Mouse (Mus musculus) bone marrow, adult 2 months (tissue): ENCODE results near the gene Lrrfip2. TPM values are rescaled to one million over a fixed set of nuclear protein-coding genes. Genes with fewer than 3 reads are reported as not detected.

Experiments
- H3K27ac ChIP-seq: fragments of 200-500 bp; 2 replicates; pipeline ENCODE4 v1.5.1; 2012; ENCODE audit warnings: low read depth, mild to moderate bottlenecking, control low read depth, inconsistent platforms, low read length; ENCODE audit not compliant: control insufficient read depth, poor library complexity, insufficient read depth
- H3K4me1 ChIP-seq: fragments of 200-500 bp; 2 replicates; pipeline ENCODE4 v1.6.1; 2011; ENCODE audit warnings: low read length; ENCODE audit not compliant: control insufficient read depth, insufficient read depth
- H3K4me3 ChIP-seq: fragments of 200-500 bp; replicated peaks from 2 replicates; pipeline ENCODE3; 2011; ENCODE audit warnings: mild to moderate bottlenecking, low read depth, low read length, control low read depth; ENCODE audit not compliant: control insufficient read depth
- CTCF ChIP-seq: fragments of 200-500 bp; IDR thresholded peaks from 2 replicates; pipeline ENCODE4 v1.5.1; 2011; ENCODE audit warnings: low read length, control low read depth; ENCODE audit not compliant: control insufficient read depth, insufficient read depth
- POLR2A ChIP-seq: fragments of 200-500 bp; IDR thresholded peaks from 2 replicates; pipeline ENCODE4 v1.6.1; 2011; ENCODE audit warnings: low read depth, mild to moderate bottlenecking, control low read depth, low read length, borderline replicate concordance; ENCODE audit not compliant: control insufficient read depth
- WGBS: fragments of 180-500 bp; shearing (Covaris S2); methylation state at CpG from one replicate; pipeline ENCODE4 v1.1.7; 2018; 5-methylcytosine and 5-hydroxymethylcytosine counted together
- polyA plus RNA-seq: library from polyadenylated mRNA; stranded (reverse); fragments of >200 nt; gene quantifications from 2 replicates; pipeline ENCODE4 v1.2.4, GENCODE M21; 2011; ENCODE audit warnings: low replicate concordance; ENCODE audit not compliant: missing spikeins, insufficient read depth, insufficient read length

The Lrrfip2 gene
- polyA plus RNA-seq, 1 experiment: 88.3 TPM

- no peak for TF ChIP-seq POLR2A
- TF ChIP-seq CTCF: no peak
- WGBS: 4% methylated on average over 17 of the region's 17 CpGs
- Histone ChIP-seq H3K4me1 (peaks cover 2% of the 10 kb centered on the region; the same call in 1 of the 2 replicates), H3K27ac (peak overlapping the region; percentile 77; the same call in 1 of the 2 replicates), H3K4me3 (peak overlapping the region; percentile 77)
These were observed 1.6 kb downstream of the Lrrfip2 start for GRCm38 (mm10) chr9:111118891-111119441.

GRCm38 (mm10) chr9:111122446-111122845 is 5.1 kb downstream of the Lrrfip2 start:
- Histone ChIP-seq H3K4me1 (peaks cover 1% of the 10 kb centered on the region; the same call in 1 of the 2 replicates), H3K27ac (no peak overlapping the region), H3K4me3 (no peak overlapping the region)
- 11% methylated on average over 5 of the region's 5 CpGs for WGBS
- no peak for TF ChIP-seq POLR2A

- WGBS: 52% methylated on average over 2 of the region's 2 CpGs
- Histone ChIP-seq H3K27ac (no peak overlapping the region), H3K4me3 (no peak overlapping the region), H3K4me1 (peaks cover 1% of the 10 kb centered on the region; the same call in 1 of the 2 replicates)
- TF ChIP-seq CTCF: no peak
- TF ChIP-seq POLR2A: no peak
These were observed 5.9 kb downstream of the Lrrfip2 start for GRCm38 (mm10) chr9:111123336-111123735.

GRCm38 (mm10) chr9:111124440-111124839 is 7.0 kb downstream of the Lrrfip2 start:
- Histone ChIP-seq H3K4me3 (no peak overlapping the region), H3K4me1 (peaks cover 1% of the 10 kb centered on the region; the same call in 1 of the 2 replicates), H3K27ac (no peak overlapping the region)
- TF ChIP-seq POLR2A: no peak
- no peak for TF ChIP-seq CTCF
- WGBS: 45% methylated on average over 4 of the region's 4 CpGs

GRCm38 (mm10) chr9:111126735-111127134 is 9.3 kb downstream of the Lrrfip2 start:
- no peak overlapping the region for H3K27ac ChIP-seq
- H3K4me3 ChIP-seq: no peak overlapping the region
- TF ChIP-seq POLR2A: no peak
- TF ChIP-seq CTCF: no peak
- peaks cover 1% of the 10 kb centered on the region; the same call in 1 of the 2 replicates for H3K4me1 ChIP-seq
- WGBS: 69% methylated on average over 4 of the region's 4 CpGs

GRCm38 (mm10) chr9:111127749-111128148 is 10.4 kb downstream of the Lrrfip2 start:
- Histone ChIP-seq H3K27ac (no peak overlapping the region), H3K4me1 (peaks cover 1% of the 10 kb centered on the region; the same call in 1 of the 2 replicates), H3K4me3 (no peak overlapping the region)
- no peak for TF ChIP-seq POLR2A
- no peak for TF ChIP-seq CTCF
- WGBS: 34% methylated on average over 4 of the region's 4 CpGs

- TF ChIP-seq POLR2A (no peak), CTCF (no peak)
- 14% methylated on average over 2 of the region's 2 CpGs for WGBS
- Histone ChIP-seq H3K4me3 (no peak overlapping the region), H3K4me1 (peaks cover 1% of the 10 kb centered on the region; the same call in 1 of the 2 replicates), H3K27ac (no peak overlapping the region)
These were observed 12.7 kb downstream of the Lrrfip2 start for GRCm38 (mm10) chr9:111130126-111130525.

GRCm38 (mm10) chr9:111138161-111138560 is 20.8 kb downstream of the Lrrfip2 start:
- no peak overlapping the region for H3K27ac ChIP-seq
- 47% methylated on average over 9 of the region's 9 CpGs for WGBS

More at GRCm38 (mm10) chr9:111138161-111138560, 20.8 kb downstream of the Lrrfip2 start:
- TF ChIP-seq POLR2A: no peak
- no peak for TF ChIP-seq CTCF
- no peak overlapping the region for H3K4me3 ChIP-seq
- peaks cover 5% of the 10 kb centered on the region; the same call in 1 of the 2 replicates for H3K4me1 ChIP-seq
